Mouse (Mus musculus) kidney, adult 18-20 months (tissue): ENCODE measurements around the gene Plcb1.

Experiments used
- DNase-seq: peaks from one replicate; pipeline ENCODE4 v3.0.0; 2021

Gene Plcb1

GRCm38 (mm10) chr2:135075375-135075774, 289.5 kb downstream of the Plcb1 start:
- no peak for DNase-seq

- no peak for DNase-seq
These were observed 306.8 kb downstream of the Plcb1 start for GRCm38 (mm10) chr2:135092588-135093162.

DNA sequence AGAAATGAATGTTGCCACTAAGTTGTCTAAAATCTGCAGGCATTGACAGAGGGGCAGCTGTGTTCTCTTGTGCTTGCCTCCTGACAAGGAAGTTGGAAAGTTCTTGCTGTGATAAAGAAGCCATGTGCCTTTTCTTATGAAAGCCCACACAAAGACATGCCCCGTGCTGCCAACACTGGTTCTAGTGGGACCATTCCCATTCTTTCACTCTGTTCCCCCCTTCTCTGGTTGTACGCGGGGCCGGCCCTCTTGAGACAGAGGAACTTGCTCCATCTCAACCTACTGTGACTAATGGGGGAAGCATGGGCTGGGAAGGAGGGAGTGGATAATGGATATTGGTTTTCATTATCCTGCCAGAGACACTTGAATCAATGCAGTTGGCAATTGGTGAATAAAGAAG, 315.4 kb downstream of the Plcb1 start:
- no peak for DNase-seq

GRCm38 (mm10) chr2:135101943-135102342, 316.1 kb downstream of the Plcb1 start:
- no peak for DNase-seq

GRCm38 (mm10) chr2:135106649-135107048, 320.8 kb downstream of the Plcb1 start:
- no peak for DNase-seq

DNA sequence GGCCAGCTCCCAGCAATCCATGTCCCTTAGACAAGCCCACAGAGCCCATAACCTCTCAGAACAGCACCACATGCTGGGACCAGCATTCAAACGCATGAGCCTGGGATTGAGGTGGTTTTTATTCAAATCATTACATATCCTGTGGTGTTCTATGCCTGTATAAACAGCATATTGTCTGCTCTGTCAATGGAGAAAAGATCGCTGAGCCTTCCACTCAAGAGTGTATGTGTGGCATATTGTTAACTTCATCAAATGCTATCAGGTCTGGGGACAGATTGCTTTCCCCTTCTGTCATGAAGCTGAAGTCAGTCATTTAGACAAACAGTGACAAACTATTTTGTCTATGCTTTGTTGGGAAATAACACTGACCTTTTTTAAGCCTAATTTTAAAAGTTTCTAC, 322.7 kb downstream of the Plcb1 start:
- no peak for DNase-seq

DNA sequence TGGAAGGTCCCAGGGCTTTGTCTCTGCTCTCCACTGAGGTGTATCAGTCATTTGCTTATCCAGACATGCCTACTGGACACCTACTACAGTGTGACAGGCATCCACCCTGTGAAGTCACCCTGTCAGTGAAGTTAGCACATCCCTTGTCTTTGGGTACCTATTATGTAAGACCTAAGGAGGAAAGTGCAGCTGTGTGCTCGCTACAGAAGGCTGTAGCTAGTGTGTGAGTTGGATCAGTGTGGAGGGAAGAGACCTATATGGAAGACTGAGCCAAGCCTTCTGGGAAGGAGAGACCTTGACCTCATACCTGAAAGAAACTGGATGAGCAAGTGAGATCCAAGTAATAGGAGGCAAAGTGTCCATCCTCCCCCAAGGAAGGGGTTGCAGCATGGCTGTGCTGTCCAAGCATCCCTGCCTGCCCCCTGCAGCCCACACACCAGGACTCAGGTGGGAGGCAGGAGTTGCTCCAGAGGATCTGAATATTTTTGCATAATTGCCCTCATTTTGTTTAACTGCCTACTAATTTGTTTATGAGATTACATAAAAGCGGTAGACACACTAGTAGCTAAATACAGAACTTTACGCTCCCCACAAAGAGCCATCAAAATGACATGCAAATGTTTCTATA, 328.7 kb downstream of the Plcb1 start:
- DNase-seq: no peak

GRCm38 (mm10) chr2:135123057-135123456, 337.2 kb downstream of the Plcb1 start:
- DNase-seq: no peak

GRCm38 (mm10) chr2:135123695-135124343, 338.0 kb downstream of the Plcb1 start:
- DNase-seq: no peak

DNA sequence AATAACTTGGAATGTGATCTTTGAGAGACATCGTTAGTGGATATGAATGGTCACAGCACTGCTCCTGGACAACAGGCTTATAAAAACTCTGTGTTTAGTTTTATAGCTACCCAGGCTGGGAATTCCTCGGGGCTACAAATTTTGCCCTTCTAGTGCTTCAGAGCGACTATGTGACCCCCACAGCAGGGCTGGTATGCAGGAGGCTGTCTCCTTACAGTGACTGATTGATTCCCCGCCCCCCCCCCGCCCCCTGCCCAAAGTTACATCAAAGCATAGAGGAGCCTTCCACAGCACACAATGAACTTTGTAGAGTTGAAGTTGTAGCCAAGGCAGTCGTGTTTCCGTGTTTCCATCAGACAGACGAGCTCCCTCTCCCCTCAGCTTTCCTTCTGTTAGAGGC, 354.7 kb downstream of the Plcb1 start:
- DNase-seq: no peak

- no peak for DNase-seq
These were observed 366.4 kb downstream of the Plcb1 start for GRCm38 (mm10) chr2:135152289-135152688.

DNA sequence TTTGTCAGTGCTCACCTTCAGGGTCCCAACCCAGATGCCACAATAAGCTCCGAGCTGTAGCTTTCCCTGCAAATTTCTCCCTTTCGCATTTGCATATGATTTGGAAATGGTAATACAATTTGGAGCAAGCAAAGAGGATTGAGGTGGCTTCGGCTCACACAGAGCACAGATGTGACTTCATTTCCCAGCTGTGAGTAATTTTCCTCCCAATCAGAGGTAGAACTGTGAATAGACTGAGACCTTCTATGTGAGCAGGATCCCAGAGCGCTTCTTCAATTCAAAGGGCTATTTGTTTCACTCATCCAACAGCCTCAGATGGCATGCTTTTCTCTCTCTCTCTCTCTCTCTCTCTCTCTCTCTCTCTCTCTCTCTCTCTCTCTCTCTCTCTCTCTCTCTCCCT, 367.4 kb downstream of the Plcb1 start:
- no peak for DNase-seq

- no peak for DNase-seq
These were observed 370.2 kb downstream of the Plcb1 start for GRCm38 (mm10) chr2:135156055-135156454.

DNA sequence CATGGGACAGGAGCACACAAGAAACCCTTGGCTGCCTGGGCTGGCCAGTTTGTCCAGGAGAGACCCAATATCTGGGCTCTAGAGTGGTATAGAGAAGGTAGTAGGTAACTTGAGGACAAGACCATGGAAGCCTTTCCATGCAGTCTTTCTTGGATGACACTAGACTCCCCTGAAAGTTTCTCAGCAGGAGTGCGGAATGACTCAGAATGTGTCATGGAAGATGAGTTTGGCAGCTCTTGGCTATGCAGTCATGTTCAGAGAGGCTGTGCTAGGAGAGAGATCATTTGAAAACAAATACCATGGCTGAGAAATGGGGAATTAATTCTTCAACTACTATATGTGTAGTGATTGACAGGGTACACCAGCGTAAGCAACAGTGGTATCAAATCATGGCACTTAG, 372.1 kb downstream of the Plcb1 start:
- no peak for DNase-seq

GRCm38 (mm10) chr2:135161673-135162072, 375.8 kb downstream of the Plcb1 start:
- no peak for DNase-seq

DNA sequence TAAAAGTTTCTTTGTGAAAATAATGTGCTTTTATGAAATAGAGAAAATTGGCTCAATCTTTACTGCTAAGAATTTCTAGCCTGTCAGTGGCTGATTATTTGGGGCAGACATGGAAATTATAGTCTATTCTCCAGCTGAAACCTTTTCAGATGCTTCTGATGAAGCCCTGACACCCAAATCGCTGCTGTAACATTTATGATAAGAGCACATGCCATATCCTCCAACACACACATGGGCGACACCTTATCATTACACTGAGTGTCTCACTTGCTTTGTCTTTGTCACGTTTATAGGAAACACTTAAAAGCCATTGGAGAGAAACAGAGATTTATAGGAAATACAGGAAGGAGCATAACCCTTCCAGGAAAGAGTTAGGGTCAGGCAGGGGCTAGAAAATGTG, 379.6 kb downstream of the Plcb1 start:
- DNase-seq: no peak

DNA sequence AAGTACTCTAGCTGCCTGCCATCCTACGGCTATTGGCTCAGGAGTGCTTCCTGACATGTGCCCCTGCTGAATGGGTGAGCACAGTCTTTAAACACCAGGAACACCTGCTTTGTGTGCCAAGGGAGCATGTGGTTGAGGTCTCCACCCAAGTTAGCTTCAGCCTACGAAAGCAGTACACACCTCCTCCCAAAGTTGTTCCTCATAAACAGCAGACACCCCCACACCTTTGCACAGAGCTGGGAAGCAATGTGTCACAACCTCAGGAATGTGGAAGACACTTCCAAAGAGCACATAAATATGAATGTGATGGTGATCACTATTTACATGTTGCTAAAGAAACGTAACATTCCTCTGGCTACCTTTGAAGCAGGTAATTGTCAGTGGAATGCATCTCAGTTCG, 389.7 kb downstream of the Plcb1 start:
- no peak for DNase-seq

DNA sequence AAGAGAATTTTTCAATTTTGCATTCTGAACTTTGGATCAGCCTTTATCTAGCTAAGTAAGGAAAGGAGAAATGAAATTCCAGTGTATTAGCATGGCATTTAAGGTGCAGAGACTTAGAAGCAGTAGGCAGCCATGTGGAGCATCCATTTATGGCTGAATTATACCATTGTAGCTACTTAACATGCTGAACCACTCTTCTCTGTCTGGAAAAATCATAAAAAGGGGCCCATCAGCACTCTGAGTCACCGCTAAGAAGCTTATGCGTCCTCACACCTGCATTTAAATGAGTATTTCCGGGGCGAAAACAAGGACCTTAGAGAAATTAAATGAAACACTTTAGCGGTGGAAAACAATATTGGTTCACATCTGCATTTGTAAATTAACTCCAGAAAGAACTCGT, 401.8 kb downstream of the Plcb1 start:
- DNase-seq: no peak

DNA sequence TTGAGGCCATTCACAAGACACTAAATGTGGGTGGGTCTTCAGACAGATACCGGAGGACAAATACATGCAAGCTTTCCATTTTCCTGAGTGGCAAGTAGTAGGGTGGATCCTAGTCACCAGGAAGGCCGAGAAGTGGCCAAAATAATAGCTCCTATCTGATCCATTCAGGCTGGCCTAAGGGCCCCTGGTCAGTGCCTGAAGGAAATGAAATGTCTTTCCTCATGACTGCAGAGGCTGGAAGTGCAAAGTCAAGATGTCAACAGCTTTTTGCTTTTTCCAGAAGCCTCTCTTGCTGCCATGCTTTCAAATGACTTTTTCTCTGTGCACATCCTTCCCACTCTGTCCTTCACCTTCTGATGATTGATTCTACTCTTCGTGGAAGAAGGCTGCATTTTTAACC, 415.0 kb downstream of the Plcb1 start:
- DNase-seq: no peak

GRCm38 (mm10) chr2:135202390-135202789, 416.5 kb downstream of the Plcb1 start:
- DNase-seq: no peak

DNA sequence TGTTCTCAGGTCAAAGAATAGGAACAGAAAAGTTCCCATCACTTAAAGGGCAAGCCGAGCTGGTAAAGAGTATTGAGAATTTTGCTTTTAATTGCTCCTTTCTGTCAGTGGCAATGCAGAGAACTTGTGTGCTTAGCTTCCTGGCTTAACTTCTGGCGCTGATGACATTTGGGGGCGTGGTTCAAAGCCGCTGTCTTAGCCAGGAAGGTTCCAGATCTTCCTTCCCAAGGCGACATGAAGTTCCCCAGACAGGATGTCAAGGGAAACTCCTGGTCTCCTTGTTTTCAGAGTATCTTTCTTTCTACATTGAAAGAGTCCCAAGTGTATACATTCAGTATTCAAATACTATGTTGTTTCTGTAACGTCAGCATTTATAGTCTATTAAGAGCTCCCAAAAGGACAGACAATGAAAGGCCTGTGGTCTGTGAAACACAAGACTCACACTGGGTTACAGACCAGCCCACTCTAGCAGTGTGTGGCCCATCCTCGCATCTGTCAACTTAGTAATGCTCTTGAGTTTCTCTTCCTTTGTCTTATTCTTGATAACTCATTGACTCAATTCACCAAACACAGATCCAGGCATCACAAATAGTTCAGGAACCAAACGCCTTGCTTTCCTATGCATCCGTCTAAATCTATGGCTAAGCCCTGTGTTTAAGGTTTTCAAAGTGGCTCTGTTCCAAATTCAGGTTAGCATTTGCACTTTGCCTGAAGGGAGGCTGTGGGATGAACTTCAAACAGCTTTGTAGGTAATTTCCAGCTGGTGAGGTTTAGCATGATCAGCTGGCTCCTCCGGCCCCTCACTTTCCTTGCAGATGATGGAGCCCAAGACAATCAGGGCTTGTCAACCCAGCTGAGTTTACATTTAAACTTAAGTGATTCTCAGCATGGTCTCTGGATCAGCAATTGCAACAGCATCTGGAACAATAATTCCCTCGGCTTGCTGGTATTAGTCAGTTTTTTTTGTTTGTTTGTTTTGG, 418.6 kb downstream of the Plcb1 start:
- DNase-seq: no peak

DNA sequence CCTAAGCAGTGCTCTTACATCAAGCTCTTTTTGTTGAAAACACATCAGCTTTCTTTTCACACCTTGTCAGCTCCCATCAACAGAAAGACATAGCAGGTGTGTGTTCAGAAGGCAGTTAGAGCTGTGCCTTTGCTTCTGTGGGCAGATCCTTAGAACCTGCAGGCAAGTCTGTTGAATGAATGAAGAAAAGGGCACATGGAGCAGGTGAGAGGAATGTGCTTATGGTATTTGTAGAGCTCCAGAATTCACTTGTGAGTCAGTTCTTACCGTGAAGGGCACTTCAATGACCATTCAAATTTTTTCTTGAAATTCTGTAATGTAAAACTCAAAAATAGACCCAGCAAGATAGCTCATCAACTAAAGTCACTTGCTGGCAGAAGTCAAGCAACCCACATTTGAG, 423.0 kb downstream of the Plcb1 start:
- no peak for DNase-seq

DNA sequence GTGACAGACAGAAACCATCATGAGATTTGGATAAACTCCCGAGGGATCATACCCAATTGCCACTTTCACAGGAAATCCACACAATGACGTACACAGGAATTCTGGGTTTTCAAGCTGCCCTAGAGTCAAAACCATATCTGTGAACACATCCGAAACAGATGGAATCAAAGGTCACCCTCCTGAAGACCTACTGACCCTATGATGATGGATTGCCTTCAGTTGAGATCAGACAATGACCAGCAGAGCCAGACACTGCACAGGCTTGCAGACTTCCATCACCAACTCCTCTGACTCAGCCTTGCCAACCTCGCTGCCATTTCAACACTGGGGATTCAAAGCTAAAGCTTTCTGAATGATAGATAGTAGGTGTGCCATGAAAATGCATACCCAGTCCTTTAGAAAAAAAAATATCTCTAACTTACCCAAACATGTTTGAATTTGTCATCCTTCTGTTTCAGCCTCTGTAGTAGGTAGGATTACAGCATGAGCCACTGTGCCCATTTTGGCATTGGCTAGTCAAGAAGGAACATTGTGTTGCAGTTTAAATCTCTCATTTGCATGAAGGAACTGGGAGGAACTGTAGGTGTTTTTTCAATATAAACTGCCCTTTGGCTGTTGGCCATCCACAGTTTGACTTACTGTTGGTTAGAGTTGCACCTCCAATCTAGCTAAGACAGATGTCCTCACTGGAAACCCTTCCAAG, 429.0 kb downstream of the Plcb1 start:
- no peak for DNase-seq
